Mouse (Mus musculus) layer of hippocampus, postnatal 36 days (tissue): Measurements from ENCODE around the gene Sh3pxd2b. TPM values are rescaled to one million over a fixed set of nuclear protein-coding genes. Genes with fewer than 3 reads are reported as not detected.
A peak's percentile ranks its signal among the peaks of the same experiment; 100 is the strongest.

Experiments
- DNase-seq, 2 experiments: peaks; one replicate each; pipeline ENCODE4 v3.0.0; 2022
- total RNA-seq, 2 experiments: library from RNA; stranded (reverse); gene quantifications; 2 replicates each; pipeline ENCODE4 v1.2.3; 2021

The Sh3pxd2b gene
- total RNA-seq, 2 experiments from 2014 or later = 10.5 to 12.6 TPM

DNA sequence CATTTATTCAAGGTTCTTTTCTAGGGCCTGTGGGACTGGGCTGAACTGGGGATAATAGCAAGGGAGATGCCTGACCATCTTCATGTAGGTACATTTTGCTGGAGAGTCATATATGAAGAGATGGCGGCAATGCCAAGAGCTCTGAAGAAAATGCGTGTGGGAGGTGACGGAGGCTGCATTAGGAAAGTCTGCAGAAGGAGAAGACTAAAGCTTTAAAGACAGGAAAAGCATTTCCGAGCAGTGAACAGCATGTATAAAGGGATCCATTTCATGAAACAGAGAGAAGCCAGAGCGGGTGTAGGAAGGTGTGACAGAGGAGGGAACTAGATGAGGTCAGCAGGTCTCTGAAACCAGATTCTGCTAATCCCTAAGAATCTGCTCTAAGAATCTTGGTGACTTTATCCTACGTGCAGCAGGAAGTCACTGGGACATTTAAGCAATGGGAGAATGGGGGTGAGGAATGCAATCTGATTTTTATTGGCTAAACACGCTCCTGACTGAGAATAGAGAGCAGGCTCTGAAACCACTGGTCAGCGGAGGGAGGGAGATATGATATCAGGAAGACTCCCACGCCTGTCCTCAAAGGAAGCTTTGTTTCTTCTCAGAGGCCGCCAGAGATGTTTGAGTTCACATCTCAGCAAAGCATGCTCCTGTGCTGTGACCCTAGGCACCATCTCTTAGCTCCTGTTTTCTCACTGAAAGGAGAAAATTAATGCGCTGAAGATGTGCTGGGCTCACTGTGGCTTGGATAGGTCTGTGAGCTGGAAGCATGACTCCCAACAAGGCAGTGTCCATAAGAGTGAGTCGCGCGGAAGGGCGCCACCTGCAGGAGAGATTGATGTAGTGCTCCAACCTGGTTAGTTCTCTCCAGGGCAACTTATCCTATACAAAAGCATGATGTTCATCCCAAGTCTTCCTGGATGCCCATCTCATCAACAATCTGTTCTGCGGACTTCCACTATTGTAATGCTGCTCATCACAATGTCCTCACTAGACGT, 6.8 kb upstream of the Sh3pxd2b start:
- no peak for DNase-seq

GRCm38 (mm10) chr11:32342770-32343191, 4.8 kb upstream of the Sh3pxd2b start:
- no peak for DNase-seq

- no peak for DNase-seq
Measured at GRCm38 (mm10) chr11:32343350-32343749, 4.3 kb upstream of the Sh3pxd2b start.

GRCm38 (mm10) chr11:32345504-32346297, 1.9 kb upstream of the Sh3pxd2b start:
- DNase-seq = no peak

- no peak for DNase-seq
Measured at GRCm38 (mm10) chr11:32347264-32347606, 385 bp upstream of the Sh3pxd2b start.

GRCm38 (mm10) chr11:32348433-32349283, 1.0 kb downstream of the Sh3pxd2b start:
- DNase-seq = no peak

DNA sequence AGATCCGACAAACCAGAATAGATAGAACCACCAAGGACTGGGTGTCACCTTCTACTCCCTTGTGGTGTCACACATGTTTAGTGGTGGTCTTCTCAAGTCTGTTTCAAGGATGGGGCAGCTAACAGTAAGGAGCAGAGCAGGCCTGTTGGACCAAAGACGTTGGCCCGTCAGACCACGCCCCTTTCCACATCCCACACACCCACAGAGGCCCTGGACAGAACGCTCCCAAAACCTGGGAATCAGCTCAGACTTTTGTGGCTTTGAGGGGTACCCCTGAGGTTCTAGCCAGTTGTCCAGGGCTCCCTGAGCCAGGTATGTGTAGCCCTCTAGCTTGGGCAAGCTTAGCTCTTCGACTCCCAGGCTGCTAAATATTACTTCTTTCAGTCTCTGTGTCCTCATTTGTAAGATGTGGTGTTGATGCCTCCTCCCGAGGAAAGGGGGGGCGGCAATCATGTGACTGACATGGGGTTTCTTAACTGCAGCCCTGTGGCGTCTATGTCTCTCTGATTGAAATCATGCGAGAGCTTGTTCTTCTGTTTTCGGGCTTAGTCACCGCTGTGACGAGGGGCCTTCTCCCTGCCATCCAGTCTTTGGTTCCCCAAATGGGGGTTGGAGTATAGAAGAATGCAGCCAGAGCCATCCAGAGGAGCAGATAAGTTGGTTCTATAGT, 1.8 kb downstream of the Sh3pxd2b start:
- no peak for DNase-seq

GRCm38 (mm10) chr11:32352946-32353345, 5.3 kb downstream of the Sh3pxd2b start:
- DNase-seq = no peak

GRCm38 (mm10) chr11:32355377-32355776, 7.8 kb downstream of the Sh3pxd2b start:
- DNase-seq = no peak

- DNase-seq = no peak
Measured at GRCm38 (mm10) chr11:32357686-32358085, 10.1 kb downstream of the Sh3pxd2b start.

DNA sequence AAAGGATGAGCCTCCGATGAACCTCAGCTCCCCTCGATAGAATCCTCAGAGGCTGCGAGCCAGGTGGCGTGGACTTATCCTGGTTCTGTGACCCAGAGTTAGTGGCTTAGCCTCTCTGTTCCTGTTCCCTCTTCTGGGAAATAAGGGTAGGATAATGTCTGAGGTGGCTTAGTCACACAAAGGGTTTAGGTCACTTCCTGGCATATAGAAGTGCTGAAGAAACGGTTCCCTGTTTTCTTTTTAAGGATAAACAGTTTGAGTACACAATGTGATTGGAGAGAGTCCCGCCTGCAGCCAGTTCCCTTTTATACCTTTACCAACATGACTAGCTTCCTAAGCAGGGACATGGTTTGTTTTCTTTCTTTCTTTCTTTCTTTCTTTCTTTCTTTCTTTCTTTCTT, 10.8 kb downstream of the Sh3pxd2b start:
- no peak for DNase-seq

GRCm38 (mm10) chr11:32359566-32359965, 11.9 kb downstream of the Sh3pxd2b start:
- DNase-seq = no peak

DNA sequence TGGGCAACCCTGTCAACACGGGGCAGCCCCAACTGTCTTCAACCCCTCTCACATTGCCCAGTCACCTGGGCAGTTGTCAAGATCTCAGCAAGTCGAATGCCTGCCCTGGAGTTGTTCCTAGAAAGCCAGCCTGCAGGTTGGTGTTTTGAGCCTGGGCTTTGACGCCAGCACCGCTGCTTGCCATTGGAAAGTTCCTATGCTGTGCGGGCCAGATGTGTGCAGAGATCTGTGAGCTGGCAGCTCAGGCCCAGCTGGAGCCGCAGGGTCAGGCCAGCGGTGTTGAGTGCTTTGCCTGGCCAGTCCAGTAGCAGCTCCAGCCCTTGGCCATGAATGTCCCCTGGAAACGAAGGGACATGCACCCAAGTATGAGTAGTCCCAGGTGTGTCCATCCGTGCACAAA, 14.2 kb downstream of the Sh3pxd2b start:
- DNase-seq = no peak

- no peak for DNase-seq
Measured at GRCm38 (mm10) chr11:32363188-32363587, 15.6 kb downstream of the Sh3pxd2b start.

- peak in 1 of 2 experiments; percentile 57 for DNase-seq
Measured at GRCm38 (mm10) chr11:32363610-32364220, 16.1 kb downstream of the Sh3pxd2b start.

GRCm38 (mm10) chr11:32364375-32364774, 16.8 kb downstream of the Sh3pxd2b start:
- no peak for DNase-seq

DNA sequence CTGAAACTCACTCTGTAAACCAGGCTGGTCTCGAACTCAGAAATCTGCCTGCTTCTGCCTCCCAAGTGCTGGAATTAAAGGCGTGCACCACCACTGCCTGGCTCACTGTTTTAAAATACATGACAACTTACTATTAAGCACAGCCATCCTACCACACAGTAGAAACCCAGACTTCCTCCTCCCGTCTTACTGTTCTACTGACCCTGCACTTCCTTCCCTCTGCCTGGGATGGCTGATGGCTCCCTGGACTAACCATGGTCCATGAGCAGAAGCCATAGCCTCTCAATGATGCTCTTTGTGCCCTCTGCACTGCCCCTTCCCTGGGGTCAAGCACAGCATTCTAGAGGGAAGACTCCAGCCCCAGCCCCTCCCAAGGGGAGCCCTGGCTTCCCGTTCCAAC, 17.9 kb downstream of the Sh3pxd2b start:
- DNase-seq = no peak

- no peak for DNase-seq
Measured at GRCm38 (mm10) chr11:32367056-32367455, 19.4 kb downstream of the Sh3pxd2b start.

DNA sequence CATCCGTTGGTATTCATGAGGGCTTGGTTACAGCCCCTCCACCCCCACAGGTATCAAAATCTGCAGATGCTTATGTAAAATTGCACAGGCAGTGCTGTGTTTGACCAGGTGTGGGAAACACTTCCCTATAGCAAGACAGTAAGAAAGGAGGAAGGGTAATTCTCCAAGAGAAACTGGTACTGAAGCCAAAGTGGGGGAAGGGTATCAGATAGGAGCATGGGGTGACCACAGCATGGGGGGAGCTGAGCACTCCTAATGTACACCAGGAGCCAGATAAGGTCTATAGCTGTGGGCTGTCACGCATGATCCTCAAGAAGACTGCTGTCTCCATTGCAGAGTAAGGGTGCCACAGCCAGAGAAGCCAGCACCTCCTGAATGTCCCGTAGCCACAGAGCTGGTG, 21.4 kb downstream of the Sh3pxd2b start:
- no peak for DNase-seq

- no peak for DNase-seq
Measured at GRCm38 (mm10) chr11:32370881-32371280, 23.3 kb downstream of the Sh3pxd2b start.

DNA sequence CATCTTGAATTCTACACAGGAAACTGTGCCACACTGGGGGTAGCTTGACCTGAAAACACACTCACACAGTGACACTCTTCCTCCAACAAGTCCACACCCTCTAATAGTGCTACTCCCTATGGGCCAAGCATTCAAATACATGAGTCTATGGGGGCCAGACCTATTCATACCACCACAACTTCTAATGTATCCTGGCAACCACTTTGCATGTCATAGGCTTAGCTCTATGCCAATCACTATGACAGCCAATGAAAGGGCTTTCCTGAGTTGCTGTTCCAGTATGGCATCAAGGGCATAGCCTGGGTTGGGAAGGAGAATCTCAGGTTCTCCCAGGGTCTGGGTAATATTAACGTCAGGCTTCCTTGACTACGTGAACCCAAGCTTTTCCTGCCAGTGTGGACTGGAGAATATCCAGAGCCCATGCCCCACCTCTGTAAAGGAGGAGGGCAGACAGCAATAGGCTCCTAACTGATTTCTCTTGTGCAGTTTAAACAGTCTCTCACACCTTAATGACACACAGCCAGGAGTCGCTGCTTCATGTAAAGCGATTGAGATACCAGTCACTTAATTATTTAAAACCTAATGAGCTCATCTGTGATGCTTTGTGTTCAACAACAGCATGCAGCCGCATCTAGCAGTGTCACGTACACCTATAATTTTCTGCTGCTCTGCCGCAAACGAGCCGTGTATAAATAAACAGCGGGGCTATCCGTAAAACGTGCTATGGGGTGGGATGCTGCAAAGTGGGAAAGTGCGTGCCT, 25.8 kb downstream of the Sh3pxd2b start:
- no peak for DNase-seq
